Comparison of ENCODE assay signal across 17 mouse cellular contexts in genomic region chr8:121868896-121869295, GRCm38 (mm10). TPM values are rescaled to one million over a fixed set of nuclear protein-coding genes. Genes with fewer than 3 reads are reported as not detected.
DNase-seq lines count a peak whose midpoint lies in the region; ATAC-seq and TF ChIP-seq lines count a peak whose summit lies in the region.
"Had no signal": no experiment of that assay in that cellular context is flagged by ENCODE, and none has a peak within 500 bp of the region (broad histone marks: within the 10 kb centered on the region; RNA-seq: fewer than 3 reads in every experiment).

No protein-coding gene starts in this region.

- no peak overlapping the region for H3K4me3 ChIP-seq in liver, adult 2 months (ENCODE audit: insufficient read depth, low read depth, low read length)
- no peak overlapping the region for H3K4me3 ChIP-seq in liver, embryonic 11.5 days (ENCODE audit: low read depth, low read length)
- no peak overlapping the region for H3K4me3 ChIP-seq in hindbrain, postnatal 0 days (ENCODE audit: low read length)
- no peak overlapping the region for H3K4me3 ChIP-seq in kidney, adult 2 months (ENCODE audit: insufficient read depth, low read depth, low read length)

- H3K9me3 ChIP-seq in liver, embryonic 11.5 days (ENCODE audit: control insufficient read depth, low read length): no peaks in the 10 kb centered on the region
- no peaks in the 10 kb centered on the region for H3K9me3 ChIP-seq in hindbrain, postnatal 0 days (ENCODE audit: low read length)
- H3K9me3 ChIP-seq: G1E had no signal

- H3K4me2 ChIP-seq in liver, embryonic 11.5 days: no peak overlapping the region
- H3K4me2 ChIP-seq in hindbrain, postnatal 0 days (ENCODE audit: low read depth, low read length): no peak overlapping the region

- TF ChIP-seq POLR2A in liver, adult 2 months (IDR thresholded peaks at IDR 0.05; ENCODE audit: extremely low read depth, insufficient read depth, low read length): no peak
- no peak for TF ChIP-seq POLR2A in kidney, adult 2 months (IDR thresholded peaks at IDR 0.05; ENCODE audit: low read depth, low read length)

- ATAC-seq in liver, embryonic 11.5 days (replicated peaks; ENCODE audit: low FRiP score): no peak
- ATAC-seq in hindbrain, postnatal 0 days: no peak
- ATAC-seq: activated CD4-positive, CD25-positive, alpha-beta regulatory T cell, adult 4 months; CD4-positive, CD25-positive, alpha-beta regulatory T cell, adult 4 months; Patski had no signal

- H3K9ac ChIP-seq in liver, adult 2 months (ENCODE audit: low read depth, low read length): no peak overlapping the region
- H3K9ac ChIP-seq in liver, embryonic 11.5 days (ENCODE audit: low read depth, low read length): no peak overlapping the region
- H3K9ac ChIP-seq in hindbrain, postnatal 0 days (replicated peaks; ENCODE audit: low read length): no peak overlapping the region

- 33% methylated on average over 7 of the region's 7 CpGs for WGBS in liver, adult 2 months
- 82% methylated on average over 7 of the region's 7 CpGs for WGBS in liver, embryonic 11.5 days
- 83% methylated on average over 7 of the region's 7 CpGs for WGBS in hindbrain, postnatal 0 days
- WGBS in kidney, adult 2 months: 87% methylated on average over 7 of the region's 7 CpGs

- H3K27ac ChIP-seq in liver, adult 2 months (replicated peaks; ENCODE audit: insufficient read depth, low read depth, low read length): no peak overlapping the region
- H3K27ac ChIP-seq in liver, embryonic 11.5 days (ENCODE audit: low read depth, low read length): no peak overlapping the region
- H3K27ac ChIP-seq in hindbrain, postnatal 0 days: no peak overlapping the region
- H3K27ac ChIP-seq in kidney, adult 2 months (ENCODE audit: insufficient read depth, low read depth, low read length): no peak overlapping the region

- DNase-seq in liver, adult 2 months (ENCODE audit: extremely low read depth, low read depth, low spot score): peak; percentile 16
- DNase-seq in liver, embryonic 11.5 days (ENCODE audit: low spot score): no peak
- DNase-seq in Muller cell, postnatal 12 days (ENCODE audit: inconsistent ontology term): peak; percentile 69
- DNase-seq in retina, embryonic 14.5 days (ENCODE audit: low spot score): peak; percentile 53
- peak; percentile 87 for DNase-seq in retina, postnatal 1 day
- DNase-seq in hindbrain, postnatal 0 days (ENCODE audit: low spot score): no peak
- no peak for DNase-seq in kidney, adult 2 months
- no peak for DNase-seq in embryo, embryonic 10 days (ENCODE audit: low spot score)
- DNase-seq: B cell, adult 2 months; cerebellum, adult 11 months; cerebellum, adult 11-12 months; cerebellum, adult 18-20 months had no signal

- H3K27me3 ChIP-seq in liver, adult 2 months (ENCODE audit: control insufficient read depth, insufficient read depth, low read length): no peaks in the 10 kb centered on the region
- H3K27me3 ChIP-seq in liver, embryonic 11.5 days (replicated peaks; ENCODE audit: control insufficient read depth, insufficient read depth, low read length): no peaks in the 10 kb centered on the region
- H3K27me3 ChIP-seq in hindbrain, postnatal 0 days (ENCODE audit: insufficient read depth, low read length): no peaks in the 10 kb centered on the region
- H3K27me3 ChIP-seq in kidney, adult 2 months (replicated peaks; ENCODE audit: control insufficient read depth, insufficient read depth, low read length): no peaks in the 10 kb centered on the region
- H3K27me3 ChIP-seq: CH12.LX, Patski had no signal

- H3K4me1 ChIP-seq in liver, adult 2 months (ENCODE audit: control insufficient read depth, insufficient read depth, low read length): peaks cover 2% of the 10 kb centered on the region; the same call in 1 of the 2 replicates
- peaks cover 8% of the 10 kb centered on the region for H3K4me1 ChIP-seq in liver, embryonic 11.5 days (replicated peaks; ENCODE audit: control insufficient read depth, insufficient read depth, low read length)
- peaks cover 7% of the 10 kb centered on the region for H3K4me1 ChIP-seq in hindbrain, postnatal 0 days (ENCODE audit: insufficient read depth, low read length)
- H3K4me1 ChIP-seq in kidney, adult 2 months (ENCODE audit: control insufficient read depth, insufficient read depth, low read length): no peaks in the 10 kb centered on the region

- TF ChIP-seq CTCF in liver, adult 2 months (IDR thresholded peaks at IDR 0.05; ENCODE audit: low read depth, low read length): no peak
- TF ChIP-seq CTCF in hindbrain, postnatal 0 days (IDR thresholded peaks at IDR 0.05; ENCODE audit: low read depth): no peak
- TF ChIP-seq CTCF in kidney, adult 2 months (conservative IDR thresholded peaks at IDR 0.05; ENCODE audit: insufficient read depth, insufficient read length, low read depth, low read length): no peak

- no peaks in the 10 kb centered on the region for H3K79me2 ChIP-seq in liver, adult 2 months (ENCODE audit: control insufficient read depth, insufficient read depth, low read length)

- H3K36me3 ChIP-seq in liver, adult 2 months (ENCODE audit: control insufficient read depth, insufficient read depth, low read length): no peaks in the 10 kb centered on the region
- H3K36me3 ChIP-seq in liver, embryonic 11.5 days (ENCODE audit: control insufficient read depth, insufficient read depth, low read length): no peaks in the 10 kb centered on the region
- H3K36me3 ChIP-seq in hindbrain, postnatal 0 days (ENCODE audit: insufficient read depth, low read length): no peaks in the 10 kb centered on the region
- H3K36me3 ChIP-seq in kidney, adult 2 months (ENCODE audit: control insufficient read depth, insufficient read depth, low read length): no peaks in the 10 kb centered on the region
- H3K36me3 ChIP-seq: G1E had no signal

RNA-seq across cellular contexts. Expression of gene Slc7a5, which starts 38.6 kb away (rescaled TPM):
- 1.1 and 1.9 TPM in 2 replicates for total RNA-seq in liver, adult 2 months (2014; rRNA removed)
- 2.3 and 4.5 TPM in 2 replicates for polyA plus RNA-seq in liver, adult 2 months (2012; rRNA removed)
- 58.2 and 61.5 TPM in 2 replicates for polyA plus RNA-seq in liver, embryonic 11.5 days (2014; fragmentation: Nextera tagmentation; extraction: Ambion mirVana)
- 148 and 163 TPM in 2 replicates for total RNA-seq in hindbrain, postnatal 0 days (2014; rRNA removed)
- 60.1 and 72.1 TPM in 2 replicates for polyA plus RNA-seq in hindbrain, postnatal 0 days (2015; fragmentation: Nextera tagmentation; extraction: Ambion mirVana)
- polyA plus RNA-seq in kidney, adult 2 months (2012; rRNA removed): 4.3 and 4.6 TPM in 2 replicates

RNA-seq across cellular contexts. Expression of gene Klhdc4, which starts 39.5 kb away (rescaled TPM):
- 14.3 and 14.8 TPM in 2 replicates for total RNA-seq in liver, adult 2 months (2014; rRNA removed)
- polyA plus RNA-seq in liver, adult 2 months (2012; rRNA removed): 6.8 and 11.9 TPM in 2 replicates
- polyA plus RNA-seq in liver, embryonic 11.5 days (2014; fragmentation: Nextera tagmentation; extraction: Ambion mirVana): 52.8 and 54.0 TPM in 2 replicates
- 25.2 and 32.5 TPM in 2 replicates for total RNA-seq in hindbrain, postnatal 0 days (2014; rRNA removed)
- polyA plus RNA-seq in hindbrain, postnatal 0 days (2015; fragmentation: Nextera tagmentation; extraction: Ambion mirVana): 34.5 and 36.3 TPM in 2 replicates
- 14.6 and 16.4 TPM in 2 replicates for polyA plus RNA-seq in kidney, adult 2 months (2012; rRNA removed)

Comparison
In these comparisons a context has a peak if more than half of its experiments do, and no peak if none do; other contexts are left out.
1. DNase-seq: peak in liver, adult 2 months (single experiment), Muller cell, postnatal 12 days (single experiment), retina, embryonic 14.5 days (single experiment) and retina, postnatal 1 day (single experiment); none in liver, embryonic 11.5 days (single experiment), hindbrain, postnatal 0 days (single experiment), kidney, adult 2 months (single experiment) and embryo, embryonic 10 days (single experiment).
2. RNA of gene Slc7a5, which starts 38.6 kb away (polyA plus RNA-seq): 60.1 to 72.1 TPM in hindbrain, postnatal 0 days and 58.2 to 61.5 TPM in liver, embryonic 11.5 days; 2.3 to 4.5 TPM in liver, adult 2 months and 4.3 to 4.6 TPM in kidney, adult 2 months; every median in the first group is over 10 times any median in the second.